Mouse (Mus musculus) kidney, postnatal 14 days (tissue): ENCODE results near the gene Ggcx.
A peak's percentile ranks its signal among the peaks of the same experiment; 100 is the strongest.
"Not testable (repeated sequence)": the region's sequence is repeated elsewhere in the genome, so short reads cannot be mapped to it uniquely, and the experiment has no call there.

Source experiments
- DNase-seq: peaks from one replicate; pipeline ENCODE4 v3.0.0; 2022; ENCODE audit warnings: mixed read lengths

The Ggcx gene

GRCm38 (mm10) chr6:72465361-72466157, 51.5 kb downstream of the Ggcx start:
- DNase-seq = peak; percentile 65

GRCm38 (mm10) chr6:72466171-72466570, 52.1 kb downstream of the Ggcx start:
- no peak for DNase-seq

- peak; percentile 65 for DNase-seq
Measured at GRCm38 (mm10) chr6:72473264-72474041, 59.3 kb downstream of the Ggcx start.

- peak; percentile 32 for DNase-seq
Measured at GRCm38 (mm10) chr6:72475221-72475985, 61.3 kb downstream of the Ggcx start.

- DNase-seq = no peak
Measured at GRCm38 (mm10) chr6:72476836-72477235, 62.7 kb downstream of the Ggcx start.

GRCm38 (mm10) chr6:72477621-72478020, 63.5 kb downstream of the Ggcx start:
- DNase-seq = peak; percentile 52

- not testable (repeated sequence) for DNase-seq
Measured at GRCm38 (mm10) chr6:72478691-72479090, 64.6 kb downstream of the Ggcx start.

GRCm38 (mm10) chr6:72479645-72480421, 65.7 kb downstream of the Ggcx start:
- DNase-seq = no peak

GRCm38 (mm10) chr6:72480422-72480702, 66.3 kb downstream of the Ggcx start:
- DNase-seq = no peak
